In genomic region chr5:124223574-124223973, GRCm38 (mm10) we compare ENCODE assay signal across 27 mouse cellular contexts. TPM values are rescaled to one million over a fixed set of nuclear protein-coding genes. Genes with fewer than 3 reads are reported as not detected.
DNase-seq lines count a peak whose midpoint lies in the region; ATAC-seq lines count a peak whose summit lies in the region.
"Had no signal": no experiment of that assay in that cellular context is flagged by ENCODE, and none has a peak within 500 bp of the region (broad histone marks: within the 10 kb centered on the region; RNA-seq: fewer than 3 reads in every experiment).

No protein-coding gene starts in this region.

- 84% methylated on average over 8 of the region's 8 CpGs for WGBS in heart, embryonic 10.5 days
- 79% methylated on average over 8 of the region's 8 CpGs for WGBS in heart, embryonic 11.5 days (ENCODE audit: insufficient replicate concordance)

- peaks cover 80% of the 10 kb centered on the region for H3K4me1 ChIP-seq in heart, embryonic 10.5 days
- H3K4me1 ChIP-seq in heart, embryonic 11.5 days (ENCODE audit: control insufficient read depth, insufficient read depth, low read length), result peaks cover 56% of the 10 kb centered on the region

- H3K4me3 ChIP-seq in heart, embryonic 10.5 days, result no peak overlapping the region
- H3K4me3 ChIP-seq in heart, embryonic 11.5 days (ENCODE audit: low read depth, low read length), result no peak overlapping the region
- H3K4me3 ChIP-seq: embryonic facial prominence, embryonic 13.5 days; forebrain, embryonic 10.5 days; forebrain, embryonic 15.5 days; intestine, embryonic 15.5 days; limb, embryonic 13.5 days; lung, embryonic 15.5 days; midbrain, embryonic 10.5 days; midbrain, embryonic 15.5 days; neural tube, embryonic 15.5 days had no signal

- no peak overlapping the region for H3K4me2 ChIP-seq in heart, embryonic 11.5 days
- H3K4me2 ChIP-seq: embryonic facial prominence, embryonic 13.5 days; forebrain, embryonic 15.5 days; intestine, embryonic 15.5 days; limb, embryonic 13.5 days; liver, embryonic 11.5 days; lung, embryonic 15.5 days; midbrain, embryonic 15.5 days; neural tube, embryonic 15.5 days had no signal

- H3K36me3 ChIP-seq in heart, embryonic 10.5 days, result no peaks in the 10 kb centered on the region
- no peaks in the 10 kb centered on the region for H3K36me3 ChIP-seq in heart, embryonic 11.5 days (ENCODE audit: control insufficient read depth, insufficient read depth, low read length)
- H3K36me3 ChIP-seq: embryonic facial prominence, embryonic 13.5 days; forebrain, embryonic 10.5 days; forebrain, embryonic 15.5 days; intestine, embryonic 15.5 days; limb, embryonic 13.5 days; lung, embryonic 15.5 days; midbrain, embryonic 10.5 days; midbrain, embryonic 15.5 days; neural tube, embryonic 15.5 days had no signal

- DNase-seq in heart, embryonic 10.5 days (ENCODE audit: low spot score), result no peak
- peak; percentile 39 for DNase-seq in thymus, postnatal 0 days (ENCODE audit: low spot score)
- DNase-seq in thymus, adult 18-20 months, result no peak
- DNase-seq in thymus, postnatal 25 days, result peak; percentile 46
- no peak for DNase-seq in right cerebral cortex, postnatal 14 days
- DNase-seq: adrenal gland, postnatal 14 days; B cell, adult 2 months; cerebellum, adult 11 months; cerebellum, adult 9-10 months; kidney, adult 2 months; kidney, postnatal 36 days; right cerebral cortex, adult 18-20 months; right cerebral cortex, postnatal 4 days had no signal

- no peaks in the 10 kb centered on the region for H3K27me3 ChIP-seq in heart, embryonic 10.5 days (ENCODE audit: insufficient read depth, poor library complexity, severe bottlenecking)
- H3K27me3 ChIP-seq in heart, embryonic 11.5 days (ENCODE audit: control insufficient read depth, insufficient read depth, low read length), result no peaks in the 10 kb centered on the region
- H3K27me3 ChIP-seq: embryonic facial prominence, embryonic 13.5 days; forebrain, embryonic 15.5 days; intestine, embryonic 15.5 days; limb, embryonic 13.5 days; lung, embryonic 15.5 days; midbrain, embryonic 15.5 days; neural tube, embryonic 15.5 days had no signal

- no peak overlapping the region for H3K9ac ChIP-seq in heart, embryonic 11.5 days (ENCODE audit: low read depth, low read length)
- H3K9ac ChIP-seq: embryonic facial prominence, embryonic 13.5 days; forebrain, embryonic 15.5 days; intestine, embryonic 15.5 days; limb, embryonic 13.5 days; lung, embryonic 15.5 days; midbrain, embryonic 15.5 days; neural tube, embryonic 15.5 days had no signal

- ATAC-seq in heart, embryonic 11.5 days (replicated peaks; ENCODE audit: insufficient number of reproducible peaks, low FRiP score, low TSS enrichment), result no peak
- ATAC-seq: forebrain, embryonic 15.5 days; hindbrain, embryonic 16.5 days; intestine, embryonic 15.5 days; midbrain, embryonic 15.5 days had no signal

- no peaks in the 10 kb centered on the region for H3K9me3 ChIP-seq in heart, embryonic 10.5 days
- no peaks in the 10 kb centered on the region for H3K9me3 ChIP-seq in heart, embryonic 11.5 days (replicated peaks; ENCODE audit: control insufficient read depth, low read length)
- H3K9me3 ChIP-seq: embryonic facial prominence, embryonic 13.5 days; forebrain, embryonic 10.5 days; forebrain, embryonic 15.5 days; G1E; intestine, embryonic 15.5 days; limb, embryonic 13.5 days; lung, embryonic 15.5 days; midbrain, embryonic 10.5 days; midbrain, embryonic 15.5 days; neural tube, embryonic 15.5 days had no signal

- H3K27ac ChIP-seq in heart, embryonic 10.5 days, result peak overlapping the region; percentile 4; the same call in 1 of the 2 replicates
- no peak overlapping the region for H3K27ac ChIP-seq in heart, embryonic 11.5 days (ENCODE audit: low read depth, low read length)
- H3K27ac ChIP-seq: embryonic facial prominence, embryonic 13.5 days; forebrain, embryonic 10.5 days; forebrain, embryonic 15.5 days; intestine, embryonic 15.5 days; limb, embryonic 13.5 days; midbrain, embryonic 10.5 days; midbrain, embryonic 15.5 days; neural tube, embryonic 15.5 days; stomach, postnatal 0 days had no signal

RNA-seq across cellular contexts. Expression of gene Pitpnm2, which starts 26.0 kb away (rescaled TPM):
- polyA plus RNA-seq in heart, embryonic 10.5 days (2016; fragmentation: Nextera tagmentation; extraction: Ambion mirVana), result 4.8 and 6.1 TPM in 2 replicates
- 7.0 and 7.8 TPM in 2 replicates for polyA plus RNA-seq in heart, embryonic 11.5 days (2014; fragmentation: Nextera tagmentation; extraction: Ambion mirVana)
- 22.6 and 33.9 TPM in 2 replicates for polyA plus RNA-seq in thymus, postnatal 0 days (2015; fragmentation: Nextera tagmentation; extraction: Ambion mirVana)

Comparison
In these comparisons a context has a peak if more than half of its experiments do, and no peak if none do; other contexts are left out.
1. DNase-seq: peak in thymus, postnatal 0 days (single experiment) and thymus, postnatal 25 days (single experiment); none in heart, embryonic 10.5 days (single experiment), thymus, adult 18-20 months (0 of 2) and right cerebral cortex, postnatal 14 days (single experiment).